In the genomic region with DNA sequence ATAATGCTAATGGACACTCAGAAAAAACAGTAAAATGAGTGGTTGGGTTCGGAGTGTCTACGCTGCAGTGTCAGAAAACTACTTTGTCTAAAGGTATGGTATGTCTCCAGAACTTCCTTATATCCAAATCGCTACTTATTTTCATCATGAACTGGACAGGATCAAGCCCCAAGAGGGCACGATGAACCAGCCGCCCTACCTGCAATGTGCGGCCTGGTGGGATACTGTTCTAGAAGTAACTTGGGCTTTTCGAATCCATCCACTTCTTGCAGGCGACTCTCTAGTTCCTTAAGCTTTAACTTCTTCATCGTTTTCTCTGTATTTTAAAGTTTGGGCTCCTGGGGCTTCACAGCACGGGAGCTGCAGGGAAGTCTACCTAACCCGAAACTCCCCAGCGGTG, we compare ENCODE assay signal across 8 mouse cellular contexts. TPM values are rescaled to one million over a fixed set of nuclear protein-coding genes. Genes with fewer than 3 reads are reported as not detected.
DNase-seq lines count a peak whose midpoint lies in the region; ATAC-seq and TF ChIP-seq lines count a peak whose summit lies in the region.

No protein-coding gene starts in this region.

- peak overlapping the region; percentile 70 for H3K4me3 ChIP-seq in heart, embryonic 12.5 days
- H3K4me3 ChIP-seq in G1E (ENCODE audit: low read depth, low read length) = peak overlapping the region; percentile 80
- H3K4me3 ChIP-seq in forebrain, embryonic 16.5 days (replicated peaks; ENCODE audit: low read length) = peak overlapping the region; percentile 64
- H3K4me3 ChIP-seq in liver, embryonic 16.5 days (ENCODE audit: low read depth, low read length) = peak overlapping the region; percentile 86

- peak overlapping the region; percentile 80 for H3K4me2 ChIP-seq in heart, embryonic 12.5 days
- peak overlapping the region; percentile 78 for H3K4me2 ChIP-seq in forebrain, embryonic 16.5 days (ENCODE audit: low read length)
- peak overlapping the region; percentile 71 for H3K4me2 ChIP-seq in liver, embryonic 16.5 days (ENCODE audit: low read depth, low read length)

- no peaks in the 10 kb centered on the region for H3K9me3 ChIP-seq in heart, embryonic 12.5 days (replicated peaks)
- H3K9me3 ChIP-seq in G1E (replicated peaks) = no peaks in the 10 kb centered on the region
- H3K9me3 ChIP-seq in forebrain, embryonic 16.5 days (ENCODE audit: control insufficient read depth, low read length) = no peaks in the 10 kb centered on the region
- H3K9me3 ChIP-seq in liver, embryonic 16.5 days (replicated peaks; ENCODE audit: control insufficient read depth, low read length) = no peaks in the 10 kb centered on the region

- H3K4me1 ChIP-seq in heart, embryonic 12.5 days (replicated peaks) = peaks cover 9% of the 10 kb centered on the region; the same call in 1 of the 2 replicates
- H3K4me1 ChIP-seq in G1E (ENCODE audit: insufficient read depth, low read depth, low read length) = peaks cover 22% of the 10 kb centered on the region
- H3K4me1 ChIP-seq in forebrain, embryonic 16.5 days (replicated peaks; ENCODE audit: control insufficient read depth, insufficient read depth, low read length) = peaks cover 7% of the 10 kb centered on the region
- H3K4me1 ChIP-seq in liver, embryonic 16.5 days (ENCODE audit: control insufficient read depth, low read depth, low read length) = peaks cover 7% of the 10 kb centered on the region

- H3K27me3 ChIP-seq in heart, embryonic 12.5 days (replicated peaks) = no peaks in the 10 kb centered on the region
- H3K27me3 ChIP-seq in G1E (ENCODE audit: insufficient read depth, low read length) = no peaks in the 10 kb centered on the region
- H3K27me3 ChIP-seq in forebrain, embryonic 16.5 days (replicated peaks; ENCODE audit: control insufficient read depth, insufficient read depth, low read length) = no peaks in the 10 kb centered on the region
- no peaks in the 10 kb centered on the region for H3K27me3 ChIP-seq in liver, embryonic 16.5 days (ENCODE audit: control insufficient read depth, insufficient read depth, low read depth, low read length)

- no peak for TF ChIP-seq CTCF in G1E (IDR thresholded peaks at IDR 0.05; ENCODE audit: low read depth, low read length)

- peak; percentile 63; the same call in 1 of the 2 replicates for ATAC-seq in heart, embryonic 12.5 days (ENCODE audit: insufficient number of reproducible peaks, low FRiP score)
- ATAC-seq in G1E (ENCODE audit: extremely low read depth, insufficient number of reproducible peaks, low FRiP score, poor library complexity, severe bottlenecking) = no peak
- ATAC-seq in forebrain, embryonic 16.5 days = no peak; the same call in 1 of the 2 replicates
- peak; percentile 53 for ATAC-seq in liver, embryonic 16.5 days (ENCODE audit: low read depth)

- intact Hi-C loops in heart, postnatal 36 days (cut with DNase I) = loop anchor here (2.0 kb wide), 1 partner anchor 24 kb away; the partner anchor contains the start of gene Ssb

- H3K27ac ChIP-seq in heart, embryonic 12.5 days (ENCODE audit: poor library complexity, severe bottlenecking) = peak overlapping the region; percentile 60
- H3K27ac ChIP-seq in forebrain, embryonic 16.5 days (ENCODE audit: low read length) = peak overlapping the region; percentile 70
- peak overlapping the region; percentile 86 for H3K27ac ChIP-seq in liver, embryonic 16.5 days (ENCODE audit: low read length)

- DNase-seq in heart, postnatal 36 days = no peak
- DNase-seq in G1E (ENCODE audit: low spot score) = no peak
- no peak for DNase-seq in natural killer cell, adult 2 months (ENCODE audit: low spot score in 2 of 2)
- DNase-seq in c-Kit-positive CD71-positive TER-119-positive erythroid progenitor cells, embryonic 14.5 days (ENCODE audit: low spot score) = no peak
- no peak for DNase-seq in layer of hippocampus, adult 8-10 months (ENCODE audit: low spot score in 2 of 2)

- WGBS in heart, embryonic 12.5 days = 4% methylated on average over 12 of the region's 12 CpGs
- 7% methylated on average over 12 of the region's 12 CpGs for WGBS in forebrain, embryonic 16.5 days
- WGBS in liver, embryonic 16.5 days (ENCODE audit: insufficient replicate concordance) = 3% methylated on average over 12 of the region's 12 CpGs

- peak overlapping the region; percentile 88 for H3K9ac ChIP-seq in heart, embryonic 12.5 days
- peak overlapping the region; percentile 74 for H3K9ac ChIP-seq in forebrain, embryonic 16.5 days (replicated peaks; ENCODE audit: low read depth, low read length)
- H3K9ac ChIP-seq in liver, embryonic 16.5 days (ENCODE audit: low read depth, low read length) = peak overlapping the region; percentile 90

- peaks cover 2% of the 10 kb centered on the region; the same call in 1 of the 2 replicates for H3K36me3 ChIP-seq in heart, embryonic 12.5 days
- H3K36me3 ChIP-seq in G1E (replicated peaks) = peaks cover 11% of the 10 kb centered on the region
- no peaks in the 10 kb centered on the region for H3K36me3 ChIP-seq in forebrain, embryonic 16.5 days (ENCODE audit: control insufficient read depth, insufficient read depth)
- no peaks in the 10 kb centered on the region for H3K36me3 ChIP-seq in liver, embryonic 16.5 days (ENCODE audit: control insufficient read depth, insufficient read depth)

RNA-seq across cellular contexts. Expression of gene Mettl5, which starts 0.4 kb away (rescaled TPM):
- polyA plus RNA-seq in heart, embryonic 12.5 days (2016; fragmentation: Nextera tagmentation; extraction: Ambion mirVana) = 33.6 and 37.1 TPM in 2 replicates
- total RNA-seq in heart, postnatal 36 days (2021) = 10 to 100 TPM; 20.8 to 25.3 TPM
- total RNA-seq in G1E (2014; fragmentation: Nextera tagmentation) = 28.1 and 37.2 TPM in 2 replicates
- total RNA-seq in G1E (2017) = 30.8 and 36.9 TPM in 2 replicates
- 76.4 and 98.6 TPM in 2 replicates for polyA plus RNA-seq in G1E (2012)
- polyA plus RNA-seq in forebrain, embryonic 16.5 days (2015; fragmentation: Nextera tagmentation; extraction: Ambion mirVana) = 25.2 and 27.7 TPM in 2 replicates
- polyA plus RNA-seq in liver, embryonic 16.5 days (2015; fragmentation: Nextera tagmentation; extraction: Ambion mirVana) = 23.5 and 29.7 TPM in 2 replicates
- total RNA-seq in layer of hippocampus, adult 8-10 months (2022) = 10 to 100 TPM; 12.9 to 17.8 (median 15.4) TPM

RNA-seq across cellular contexts. Expression of gene Ubr3, which starts 12.0 kb away (rescaled TPM):
- 18.6 and 20.3 TPM in 2 replicates for polyA plus RNA-seq in heart, embryonic 12.5 days (2016; fragmentation: Nextera tagmentation; extraction: Ambion mirVana)
- 100 to 1,000 TPM; 125 to 133 TPM for total RNA-seq in heart, postnatal 36 days (2021)
- total RNA-seq in G1E (2014; fragmentation: Nextera tagmentation) (78.9 and 104 TPM in 2 replicates), G1E (2017) (33.7 and 40.5 TPM in 2 replicates)
- polyA plus RNA-seq in G1E (2012) = 12.7 and 17.0 TPM in 2 replicates
- polyA plus RNA-seq in forebrain, embryonic 16.5 days (2015; fragmentation: Nextera tagmentation; extraction: Ambion mirVana) = 15.6 and 18.2 TPM in 2 replicates
- 4.8 and 5.6 TPM in 2 replicates for polyA plus RNA-seq in liver, embryonic 16.5 days (2015; fragmentation: Nextera tagmentation; extraction: Ambion mirVana)
- total RNA-seq in layer of hippocampus, adult 8-10 months (2022) = 100 to 1,000 TPM; 108 to 133 (median 128) TPM

RNA-seq across cellular contexts. Expression of gene Ssb, which starts 23.7 kb away (rescaled TPM):
- 233 and 248 TPM in 2 replicates for polyA plus RNA-seq in heart, embryonic 12.5 days (2016; fragmentation: Nextera tagmentation; extraction: Ambion mirVana)
- 10 to 100 TPM; 61.7 to 68.2 TPM for total RNA-seq in heart, postnatal 36 days (2021)
- total RNA-seq in G1E (2014; fragmentation: Nextera tagmentation) = 427 and 594 TPM in 2 replicates
- 492 and 574 TPM in 2 replicates for total RNA-seq in G1E (2017)
- polyA plus RNA-seq in G1E (2012) = 29.4 and 41.7 TPM in 2 replicates
- 265 and 292 TPM in 2 replicates for polyA plus RNA-seq in forebrain, embryonic 16.5 days (2015; fragmentation: Nextera tagmentation; extraction: Ambion mirVana)
- polyA plus RNA-seq in liver, embryonic 16.5 days (2015; fragmentation: Nextera tagmentation; extraction: Ambion mirVana) = 103 and 116 TPM in 2 replicates
- 100 to 1,000 TPM; 107 to 135 (median 129) TPM for total RNA-seq in layer of hippocampus, adult 8-10 months (2022)

Comparison
In these comparisons a context has a peak if more than half of its experiments do, and no peak if none do; other contexts are left out.
1. ATAC-seq: peak in heart, embryonic 12.5 days (single experiment) and liver, embryonic 16.5 days (single experiment); none in G1E (single experiment) and forebrain, embryonic 16.5 days (single experiment).
2. Peak in every context shown above with its lines, with median percentiles within 50 percentile points of each other: H3K27ac ChIP-seq, H3K4me2 ChIP-seq, H3K4me3 ChIP-seq and H3K9ac ChIP-seq.